Mouse (Mus musculus): ENCODE results near the gene Slc9a8. TPM values are rescaled to one million over a fixed set of nuclear protein-coding genes. Genes with fewer than 3 reads are reported as not detected.
A peak's percentile ranks its signal among the peaks of the same experiment; 100 is the strongest.

The Slc9a8 gene
- polyA plus RNA-seq, 1 experiment from 2014 or later = 9.3 TPM

DNA sequence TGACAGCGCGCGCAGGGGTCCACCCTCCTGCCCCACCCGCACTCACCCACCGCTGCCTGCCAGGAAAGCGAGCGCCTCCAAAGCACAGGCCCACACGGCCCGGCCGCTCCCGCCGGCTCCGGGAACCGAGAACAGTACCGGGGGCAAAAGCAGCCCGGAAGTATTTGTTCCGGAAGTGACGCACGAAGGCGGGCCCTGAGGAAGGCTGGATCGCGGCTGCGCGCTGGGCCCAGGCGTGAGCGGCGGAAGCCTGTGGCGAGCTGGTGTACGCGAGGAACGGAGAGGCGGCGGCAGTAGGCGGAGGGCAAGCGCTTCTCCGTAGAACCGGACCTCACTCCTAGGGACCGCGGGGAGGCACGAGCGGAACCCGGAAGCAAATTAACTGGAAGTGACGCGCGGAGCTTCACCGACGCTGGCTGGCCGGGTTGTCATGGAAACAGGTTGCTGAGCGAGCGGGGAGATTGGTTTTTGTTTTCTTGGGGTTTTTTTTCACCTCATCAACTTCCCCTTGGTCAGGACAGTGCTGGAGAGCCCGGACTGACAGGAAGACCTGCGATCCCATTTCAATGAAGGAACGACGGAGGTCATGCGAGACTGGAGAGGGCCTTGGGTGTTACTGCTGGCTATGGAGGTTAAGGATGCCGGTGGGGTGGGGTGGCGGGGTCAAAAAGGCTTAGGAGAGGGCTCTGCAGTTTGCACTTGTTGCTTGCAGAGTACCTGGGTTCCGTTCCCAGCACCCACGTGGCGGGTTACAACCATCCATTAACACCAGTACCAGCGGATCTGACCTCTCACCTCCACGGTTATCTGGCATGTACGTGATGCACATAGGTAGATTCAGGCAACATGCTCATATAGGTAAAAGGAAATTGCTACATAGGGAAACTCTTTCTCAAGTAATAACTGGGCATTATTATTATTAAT, 71.5 kb downstream of the Slc9a8 start, which contains the start of gene Spata2:
Gene Spata2, minus strand, starts transcription at position 175 of the 924 bp plus-strand sequence.
- TF ChIP-seq EP300 (IDR thresholded peaks at IDR 0.05; ENCODE audit: low read depth) (peak; percentile 21; the same call in 1 of the 2 replicates), CTCF (IDR thresholded peaks at IDR 0.05; ENCODE audit: low read depth) (no peak)
- H3K36me3 ChIP-seq (replicated peaks; ENCODE audit: insufficient read depth, low read length) = 0 out of 2 replicates have a peak, but pooled peaks cover 5% of the 10 kb centered on the region
- DNase-seq (peak; percentile 95), ATAC-seq (peak; percentile 92)
- peak within 1 kb of the TSS; percentile 96 for H3K27ac ChIP-seq (ENCODE audit: low read depth)
- peak within 1 kb of the TSS; percentile 96 for H3K4me2 ChIP-seq (ENCODE audit: low read depth, low read length)
- H3K9me3 ChIP-seq (ENCODE audit: low read length) = no peaks in the 10 kb centered on the region
- no peaks in the 10 kb centered on the region for H3K27me3 ChIP-seq (ENCODE audit: insufficient read depth, low read length)
- peaks cover 25% of the 10 kb centered on the region for H3K4me1 ChIP-seq (ENCODE audit: insufficient read depth)
- WGBS (ENCODE audit: insufficient replicate concordance) = 1% methylated on average over 60 of the region's 63 CpGs
- peak within 1 kb of the TSS; percentile 91 for H3K4me3 ChIP-seq (ENCODE audit: low read depth, low read length)
- H3K9ac ChIP-seq (replicated peaks) = peak within 1 kb of the TSS; percentile 93

DNA sequence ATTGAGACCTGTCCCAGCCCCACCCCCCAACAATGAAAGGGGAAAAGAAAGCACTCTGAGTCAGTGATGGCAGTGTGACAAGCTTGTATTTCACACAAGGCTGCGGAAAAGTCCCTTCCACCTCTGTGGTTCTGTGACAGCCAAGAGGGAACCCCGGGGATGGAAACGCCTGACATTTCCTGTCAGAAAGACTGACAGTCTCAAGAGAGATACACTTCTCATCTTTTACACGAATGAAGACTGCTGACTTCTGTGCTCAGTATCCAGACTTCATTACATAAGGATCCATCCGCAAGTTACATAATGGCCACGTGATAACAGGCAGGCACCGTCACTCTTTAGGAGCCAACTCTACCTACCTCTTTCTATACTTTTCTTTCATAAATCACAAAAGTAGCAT, 74.9 kb downstream of the Slc9a8 start:
- ATAC-seq (no peak), DNase-seq (no peak)
- H3K27ac ChIP-seq (ENCODE audit: low read depth) = no peak overlapping the region
- H3K4me3 ChIP-seq (ENCODE audit: low read depth, low read length) = no peak overlapping the region
- no peak overlapping the region for H3K9ac ChIP-seq (replicated peaks)
- H3K4me1 ChIP-seq (ENCODE audit: insufficient read depth) = peaks cover 13% of the 10 kb centered on the region
- no peaks in the 10 kb centered on the region for H3K9me3 ChIP-seq (ENCODE audit: low read length)
- H3K27me3 ChIP-seq (ENCODE audit: insufficient read depth, low read length) = no peaks in the 10 kb centered on the region
- no peak for TF ChIP-seq CTCF (IDR thresholded peaks at IDR 0.05; ENCODE audit: low read depth)
- TF ChIP-seq EP300 (IDR thresholded peaks at IDR 0.05; ENCODE audit: low read depth) = no peak
- no peak overlapping the region for H3K4me2 ChIP-seq (ENCODE audit: low read depth, low read length)
- no peaks in the 10 kb centered on the region for H3K36me3 ChIP-seq (replicated peaks; ENCODE audit: insufficient read depth, low read length)
- WGBS (ENCODE audit: insufficient replicate concordance) = 59% methylated on average over 7 of the region's 7 CpGs

- Histone ChIP-seq H3K4me1 (ENCODE audit: insufficient read depth) (peaks cover 8% of the 10 kb centered on the region), H3K4me2 (ENCODE audit: low read depth, low read length) (no peak overlapping the region), H3K9ac (replicated peaks) (no peak overlapping the region), H3K9me3 (ENCODE audit: low read length) (no peaks in the 10 kb centered on the region), H3K36me3 (replicated peaks; ENCODE audit: insufficient read depth, low read length) (no peaks in the 10 kb centered on the region), H3K4me3 (ENCODE audit: low read depth, low read length) (no peak overlapping the region), H3K27ac (ENCODE audit: low read depth) (no peak overlapping the region), H3K27me3 (ENCODE audit: insufficient read depth, low read length) (no peaks in the 10 kb centered on the region)
- TF ChIP-seq EP300 (IDR thresholded peaks at IDR 0.05; ENCODE audit: low read depth) (no peak), CTCF (IDR thresholded peaks at IDR 0.05; ENCODE audit: low read depth) (peak; percentile 83)
- 68% methylated on average over 5 of the region's 5 CpGs for WGBS (ENCODE audit: insufficient replicate concordance)
- ATAC-seq (no peak), DNase-seq (peak; percentile 74)
These were observed 75.8 kb downstream of the Slc9a8 start for GRCm38 (mm10) chr2:167497272-167497671.

DNA sequence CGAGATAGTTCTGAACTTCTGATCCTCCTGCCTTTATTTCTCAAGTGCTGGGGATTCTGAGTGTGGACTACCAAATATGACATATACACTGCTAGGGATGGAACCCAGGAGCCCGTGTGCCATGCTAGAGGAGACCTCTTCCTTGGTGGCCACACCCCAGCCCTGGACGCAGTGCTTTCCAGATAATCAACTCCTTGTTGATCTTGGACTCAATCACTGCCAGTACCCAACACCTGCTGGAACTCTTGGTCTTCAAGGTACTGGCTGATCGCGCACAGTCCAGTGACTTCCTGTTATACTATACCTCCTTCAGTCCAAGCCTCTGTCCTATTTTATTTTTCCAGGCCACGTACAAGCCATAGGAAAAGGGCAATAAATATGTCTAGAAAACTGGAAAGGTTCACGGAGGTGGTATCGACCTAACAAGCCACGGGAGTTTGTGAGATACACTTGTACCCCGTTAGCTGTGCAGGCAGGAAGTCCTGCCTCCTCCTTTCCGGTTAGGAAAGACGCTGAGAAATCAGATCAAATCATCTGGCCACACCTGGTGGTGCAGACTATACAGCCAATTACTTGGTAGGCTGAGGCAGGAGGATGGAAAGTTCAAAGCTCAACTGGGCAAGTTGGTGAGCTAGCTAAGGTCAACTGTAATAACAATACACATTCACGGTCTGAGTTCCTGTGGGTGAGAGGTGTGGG, 81.2 kb downstream of the Slc9a8 start:
- Histone ChIP-seq H3K27ac (ENCODE audit: low read depth) (peak overlapping the region; percentile 88), H3K4me3 (ENCODE audit: low read depth, low read length) (peak overlapping the region; percentile 98), H3K27me3 (ENCODE audit: insufficient read depth, low read length) (no peaks in the 10 kb centered on the region), H3K4me1 (ENCODE audit: insufficient read depth) (peaks cover 41% of the 10 kb centered on the region), H3K36me3 (replicated peaks; ENCODE audit: insufficient read depth, low read length) (peaks cover 15% of the 10 kb centered on the region), H3K4me2 (ENCODE audit: low read depth, low read length) (peak overlapping the region; percentile 91), H3K9me3 (ENCODE audit: low read length) (no peaks in the 10 kb centered on the region), H3K9ac (replicated peaks) (peak overlapping the region; percentile 89)
- 33% methylated on average over 13 of the region's 13 CpGs for WGBS (ENCODE audit: insufficient replicate concordance)
- ATAC-seq = peak; percentile 58
- no peak for DNase-seq
- TF ChIP-seq CTCF (IDR thresholded peaks at IDR 0.05; ENCODE audit: low read depth) (no peak; the same call in 1 of the 2 replicates), EP300 (IDR thresholded peaks at IDR 0.05; ENCODE audit: low read depth) (no peak)

GRCm38 (mm10) chr2:167503253-167503895, 81.9 kb downstream of the Slc9a8 start:
- under 1% methylated on average over 79 of the region's 85 CpGs for WGBS (ENCODE audit: insufficient replicate concordance)

More at GRCm38 (mm10) chr2:167503253-167503895, 81.9 kb downstream of the Slc9a8 start:
- Histone ChIP-seq H3K4me1 (ENCODE audit: insufficient read depth) (peaks cover 41% of the 10 kb centered on the region), H3K9me3 (ENCODE audit: low read length) (no peaks in the 10 kb centered on the region), H3K27me3 (ENCODE audit: insufficient read depth, low read length) (no peaks in the 10 kb centered on the region), H3K4me3 (ENCODE audit: low read depth, low read length) (peak overlapping the region; percentile 98), H3K4me2 (ENCODE audit: low read depth, low read length) (peak overlapping the region; percentile 91), H3K9ac (replicated peaks) (peak overlapping the region; percentile 89), H3K27ac (ENCODE audit: low read depth) (peak overlapping the region; percentile 88), H3K36me3 (replicated peaks; ENCODE audit: insufficient read depth, low read length) (peaks cover 18% of the 10 kb centered on the region)
- DNase-seq (peak; percentile 91), ATAC-seq (peak; percentile 72)
- TF ChIP-seq CTCF (IDR thresholded peaks at IDR 0.05; ENCODE audit: low read depth) = no peak; the same call in none of the 2 replicates
- no peak for TF ChIP-seq EP300 (IDR thresholded peaks at IDR 0.05; ENCODE audit: low read depth)

All from liver, postnatal 0 days (tissue).